Mouse (Mus musculus): Measurements from ENCODE around the gene Hamp2. TPM values are rescaled to one million over a fixed set of nuclear protein-coding genes. Genes with fewer than 3 reads are reported as not detected.
"Not testable (repeated sequence)": the region's sequence is repeated elsewhere in the genome, so short reads cannot be mapped to it uniquely, and the experiment has no call there.

Hamp2 gene
- total and polyA plus RNA-seq, 3 experiments, result 16.6 to 17.4 TPM; not detected in 1

DNA sequence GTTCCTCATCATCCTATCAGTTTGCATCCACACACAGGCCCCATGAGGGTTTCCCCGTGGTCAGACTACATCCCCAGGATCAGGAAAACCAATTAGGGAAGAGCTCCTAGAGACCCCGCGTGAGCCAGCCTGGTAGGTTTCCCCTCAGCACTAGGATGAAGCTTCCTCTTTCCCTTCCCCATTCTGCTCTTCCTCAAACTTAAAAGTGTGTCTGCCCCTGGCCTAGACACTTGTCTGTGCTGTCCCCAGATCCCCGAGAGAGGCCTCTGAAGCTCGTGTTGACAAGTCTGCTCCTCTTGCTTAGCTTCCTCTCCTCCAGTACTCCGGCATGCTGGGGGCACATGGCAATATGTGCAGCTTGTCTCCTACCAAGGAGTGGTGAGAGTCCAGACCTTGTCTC, 29.0 kb upstream of the Hamp2 start:
- no peak for DNase-seq

DNA sequence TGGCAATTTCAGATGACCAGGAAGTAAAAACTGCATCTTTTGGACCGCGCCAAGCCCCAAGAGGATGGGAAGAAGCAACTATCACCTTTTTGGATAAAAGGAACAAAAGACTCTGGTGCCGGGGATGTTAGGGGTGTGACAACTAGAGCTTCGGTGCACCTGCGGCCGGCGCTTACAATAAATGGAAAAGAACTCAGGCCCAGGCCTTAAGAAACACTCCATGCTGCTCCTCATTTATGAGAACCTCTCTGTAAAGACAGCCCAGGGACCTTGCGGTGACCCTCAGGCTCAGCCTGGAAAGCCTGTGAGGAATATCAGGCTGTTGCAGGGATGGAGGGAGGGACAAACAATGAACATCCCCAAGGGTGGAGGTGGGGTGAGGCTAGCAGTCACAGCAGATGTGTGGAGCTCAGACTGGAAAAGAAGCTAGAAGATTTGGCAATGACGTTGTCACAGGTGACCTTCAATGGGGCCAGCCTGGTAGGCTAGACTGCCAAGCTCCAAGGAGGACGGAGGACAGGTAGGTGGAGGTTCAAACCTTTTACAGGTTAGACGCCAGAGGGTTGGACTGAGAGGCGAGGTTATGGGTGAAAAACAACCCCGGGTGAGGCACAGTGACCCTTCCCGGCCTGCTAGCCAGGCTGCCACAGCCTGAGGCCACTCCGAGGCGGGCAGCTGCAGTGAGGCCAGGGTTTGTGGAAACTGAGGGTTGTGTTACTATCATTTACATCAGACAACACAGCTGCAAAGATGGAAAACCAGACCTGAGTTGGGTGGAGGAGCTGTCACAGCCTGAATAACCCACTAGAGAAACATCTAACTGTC, 28.2 kb upstream of the Hamp2 start:
- DNase-seq, result no peak

DNA sequence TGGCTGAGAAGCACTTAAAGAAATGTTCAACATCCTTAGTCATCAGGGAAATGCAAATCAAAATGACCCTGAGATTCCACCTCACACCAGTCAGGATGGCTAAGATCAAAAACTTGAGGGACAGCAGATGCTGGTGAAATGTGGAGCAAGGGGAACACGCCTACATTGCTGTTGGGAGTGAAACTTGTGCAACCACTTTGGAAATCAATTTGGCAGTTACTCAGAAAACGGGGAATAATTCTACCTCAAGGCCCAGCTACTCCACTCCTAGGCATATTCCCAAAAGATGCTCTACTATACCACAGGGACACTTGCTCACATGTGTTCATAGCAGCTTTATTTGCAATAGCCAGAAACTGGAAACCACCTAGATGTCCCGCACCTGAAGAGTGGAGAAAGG, 25.4 kb upstream of the Hamp2 start:
- peak; percentile 51 for DNase-seq

DNA sequence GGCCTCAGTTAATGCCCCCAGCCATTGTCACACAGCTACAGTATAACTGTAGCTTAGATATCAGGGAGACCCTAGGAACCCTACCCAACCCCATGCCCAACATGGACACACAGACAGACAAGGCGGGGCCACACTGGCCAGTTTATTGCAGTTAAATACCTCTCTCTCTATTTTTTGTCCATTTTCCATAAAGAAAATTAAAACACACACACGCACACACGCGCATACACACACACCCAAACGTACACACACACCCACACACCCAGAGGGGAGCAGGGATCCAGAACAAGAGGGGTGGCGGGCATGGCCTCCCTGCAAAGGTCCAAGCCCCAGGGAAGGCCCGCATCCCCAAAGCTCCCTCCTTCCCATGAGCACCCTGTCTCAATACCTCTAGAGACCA, 21.4 kb upstream of the Hamp2 start:
- no peak for DNase-seq

DNA sequence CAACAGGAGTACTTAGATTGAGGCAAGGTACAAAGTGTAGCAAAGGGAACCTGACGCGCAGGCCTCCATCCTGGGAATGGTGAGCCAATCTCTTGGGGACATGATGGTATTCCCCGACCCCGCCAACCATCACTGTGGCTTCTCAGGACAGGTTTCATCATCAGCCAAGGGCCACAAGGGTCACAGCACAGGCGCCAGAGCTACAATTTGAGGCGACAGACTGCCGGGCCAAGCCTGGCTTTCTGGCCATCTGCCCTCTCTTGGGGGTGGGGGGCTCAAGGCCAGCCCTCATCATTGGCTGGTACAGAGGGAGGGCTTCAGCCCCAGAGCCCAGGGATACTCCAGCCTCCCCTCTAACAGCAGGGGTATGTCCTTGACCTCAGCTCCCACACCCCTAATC, 21.0 kb upstream of the Hamp2 start:
- DNase-seq, result peak; percentile 49

DNA sequence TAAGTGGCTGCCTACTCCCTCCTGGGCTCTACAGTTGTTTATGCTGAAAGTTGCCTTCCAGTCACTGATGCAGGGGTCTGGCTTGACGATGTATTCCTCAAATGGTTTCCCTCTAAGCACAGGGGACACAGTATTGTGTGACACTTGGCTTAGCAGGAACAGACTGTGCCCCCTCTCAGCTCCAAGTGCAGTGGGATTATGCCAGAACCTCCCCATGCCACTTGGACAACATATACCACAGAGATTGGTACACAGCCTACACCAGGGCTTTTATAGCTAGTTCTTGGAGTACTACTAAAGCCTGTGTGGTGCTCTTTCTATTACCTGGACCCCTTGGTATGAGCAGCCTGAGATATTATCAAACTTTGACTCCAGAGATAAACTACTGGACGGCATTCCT, 20.2 kb upstream of the Hamp2 start:
- not testable (repeated sequence) for DNase-seq

DNA sequence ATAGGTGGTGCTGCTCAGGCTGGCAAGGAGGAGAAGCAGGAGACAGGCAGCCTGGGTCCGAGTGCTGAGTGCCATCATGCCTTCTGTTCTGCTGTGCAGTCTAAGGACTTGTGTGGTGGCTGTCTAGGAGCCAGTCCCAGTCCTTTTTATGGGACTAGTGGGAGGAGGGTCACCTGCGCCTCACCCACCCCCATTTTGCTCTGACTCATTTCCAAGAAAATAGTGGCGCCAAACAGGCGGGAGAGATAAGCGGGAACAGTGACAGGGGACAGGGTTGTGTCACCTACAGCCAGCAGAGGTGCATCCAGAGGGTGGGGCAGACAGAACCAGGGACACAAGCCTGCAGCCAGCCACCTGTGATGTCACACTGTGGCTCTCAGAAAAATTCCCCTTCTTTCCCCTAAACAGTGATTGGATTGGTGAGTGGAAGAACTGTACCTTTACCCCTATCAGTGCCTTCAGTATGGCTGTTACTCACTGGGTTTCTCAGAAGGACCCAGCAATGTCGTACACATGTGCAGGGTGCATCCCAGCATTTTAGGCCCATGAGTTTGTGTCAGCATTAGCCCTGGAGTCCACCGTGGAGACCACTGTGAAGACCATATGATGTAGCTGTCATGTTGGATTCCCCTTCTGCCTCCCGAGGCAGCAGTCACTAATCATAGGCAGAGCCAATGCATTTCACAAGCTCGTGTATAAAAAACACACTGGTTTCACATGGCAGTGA, 19.6 kb upstream of the Hamp2 start, which contains the start of gene Hamp:
Gene Hamp, minus strand, starts transcription at position 124 of the 727 bp plus-strand sequence.
- no peak for DNase-seq

DNA sequence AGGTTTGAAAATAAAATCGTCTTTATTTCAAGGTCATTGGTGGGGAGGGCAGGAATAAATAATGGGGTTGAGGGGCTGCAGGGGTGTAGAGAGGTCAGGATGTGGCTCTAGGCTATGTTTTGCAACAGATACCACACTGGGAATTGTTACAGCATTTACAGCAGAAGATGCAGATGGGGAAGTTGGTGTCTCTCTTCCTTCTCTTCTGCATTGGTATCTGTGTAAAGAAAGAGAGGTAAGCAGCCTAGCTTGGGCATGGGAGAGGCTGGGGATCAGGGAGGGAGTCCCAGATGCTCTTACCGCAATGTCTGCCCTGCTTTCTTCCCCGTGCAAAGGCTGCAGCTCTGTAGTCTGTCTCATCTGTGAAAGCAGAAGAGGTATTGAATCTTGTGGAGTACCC, 17.9 kb upstream of the Hamp2 start:
- DNase-seq, result not testable (repeated sequence)

DNA sequence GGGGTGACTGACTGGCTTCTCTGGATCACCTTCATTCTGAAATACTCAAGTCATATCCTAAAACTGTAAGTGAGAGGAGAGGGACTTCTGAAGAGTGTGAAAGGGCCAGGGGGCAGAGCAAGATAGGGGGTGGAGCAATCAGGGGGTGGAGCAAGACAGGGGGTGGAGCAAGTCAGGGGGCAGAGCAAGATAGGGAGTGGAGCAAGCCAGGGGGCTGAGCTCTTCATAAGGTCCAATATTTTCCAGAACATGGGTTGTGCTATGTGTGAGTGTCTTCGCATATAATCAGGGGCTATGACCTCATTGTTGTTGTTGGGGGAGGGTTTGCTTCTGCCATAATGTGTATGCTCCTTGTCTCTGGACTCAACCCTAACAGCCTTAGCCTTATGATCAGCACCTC, 15.6 kb upstream of the Hamp2 start:
- not testable (repeated sequence) for DNase-seq

DNA sequence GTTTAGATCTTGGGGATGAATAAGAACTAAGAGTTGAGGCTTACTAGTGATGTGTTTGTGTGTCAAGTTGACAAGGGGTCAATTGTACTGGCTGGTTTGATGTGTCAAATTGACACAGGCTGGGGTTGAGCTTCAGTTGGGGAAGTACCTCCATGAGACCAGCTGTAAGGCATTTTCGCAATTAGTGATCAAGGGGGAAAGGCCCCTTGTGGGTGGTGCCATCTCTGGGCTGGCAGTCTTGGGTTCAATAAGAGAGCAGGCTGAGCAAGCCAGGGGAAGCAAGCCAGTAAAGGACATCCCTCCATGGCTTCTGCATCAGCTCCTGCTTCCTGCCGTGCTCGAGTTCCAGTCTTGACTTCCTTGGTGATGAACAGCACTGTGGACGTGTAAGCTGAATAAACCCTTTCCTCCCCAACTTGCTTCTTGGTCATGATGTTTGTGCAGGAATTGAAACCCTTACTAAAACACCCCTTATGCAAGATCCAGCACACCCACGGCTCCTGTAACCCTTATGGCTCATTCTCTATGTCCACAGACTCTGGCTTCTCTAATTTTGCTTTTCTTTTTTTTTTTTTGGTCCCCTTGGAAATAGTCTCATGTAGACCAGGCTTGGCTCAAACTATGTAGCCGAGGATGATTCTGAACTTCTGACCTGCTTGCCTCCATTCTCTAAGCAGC, 11.1 kb upstream of the Hamp2 start:
- DNase-seq, result not testable (repeated sequence)

DNA sequence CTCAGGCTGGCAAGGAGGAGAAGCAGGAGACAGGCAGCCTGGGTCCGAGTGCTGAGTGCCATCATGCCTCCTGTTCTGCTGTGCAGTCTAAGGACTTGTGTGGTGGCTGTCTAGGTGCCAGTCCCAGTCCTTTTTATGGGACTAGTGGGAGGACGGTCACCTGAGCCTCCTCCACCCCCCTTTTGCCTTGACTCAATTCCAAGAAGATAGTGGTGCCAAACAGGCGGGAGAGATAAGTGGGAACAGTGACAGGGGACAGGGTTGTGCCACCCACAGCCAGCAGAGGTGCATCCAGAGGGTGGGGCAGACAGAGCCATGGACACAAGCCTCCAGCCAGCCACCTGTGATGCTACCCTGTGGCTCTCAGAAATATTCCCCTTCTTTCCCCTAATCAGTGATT, 410 bp downstream of the Hamp2 start:
- DNase-seq, result no peak

DNA sequence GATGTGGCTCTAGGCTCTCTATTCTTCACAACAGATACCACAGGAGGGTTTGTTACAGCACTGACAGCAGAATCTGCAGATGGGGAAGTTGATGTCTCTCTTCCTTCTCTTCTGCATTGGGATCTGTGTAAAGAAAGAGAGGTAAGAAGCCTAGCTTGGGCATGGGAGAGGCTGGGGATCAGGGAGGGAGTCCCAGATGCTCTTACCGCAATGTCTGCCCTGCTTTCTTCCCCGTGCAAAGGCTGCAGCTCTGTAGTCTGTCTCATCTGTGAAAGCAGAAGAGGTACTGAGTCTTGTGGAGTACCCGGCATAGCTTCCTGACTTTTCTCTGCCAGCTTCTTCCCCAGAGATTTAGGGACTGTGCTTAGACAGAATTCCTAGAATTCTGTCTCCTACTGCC, 2.0 kb downstream of the Hamp2 start:
- DNase-seq, result not testable (repeated sequence)

DNA sequence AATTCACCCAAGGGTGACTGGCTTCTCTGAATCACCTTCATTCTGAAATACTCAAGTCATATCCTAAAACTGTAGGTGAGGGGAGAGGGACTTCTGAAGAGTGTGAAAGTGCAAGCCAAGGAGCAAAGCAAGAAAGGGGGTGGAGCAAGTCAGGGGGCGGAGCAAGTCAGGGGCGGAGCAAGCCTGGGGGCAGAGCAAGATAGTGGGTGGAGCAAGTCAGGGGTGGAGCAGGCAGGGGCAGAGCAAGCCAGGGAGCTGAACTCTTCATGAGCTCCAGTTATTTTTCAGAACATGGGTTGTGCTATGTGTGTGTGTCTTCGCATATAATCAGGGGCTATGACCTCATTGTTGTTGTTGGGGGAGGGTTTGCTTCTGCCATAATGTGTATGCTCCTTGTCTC, 4.3 kb downstream of the Hamp2 start:
- DNase-seq, result no peak

DNA sequence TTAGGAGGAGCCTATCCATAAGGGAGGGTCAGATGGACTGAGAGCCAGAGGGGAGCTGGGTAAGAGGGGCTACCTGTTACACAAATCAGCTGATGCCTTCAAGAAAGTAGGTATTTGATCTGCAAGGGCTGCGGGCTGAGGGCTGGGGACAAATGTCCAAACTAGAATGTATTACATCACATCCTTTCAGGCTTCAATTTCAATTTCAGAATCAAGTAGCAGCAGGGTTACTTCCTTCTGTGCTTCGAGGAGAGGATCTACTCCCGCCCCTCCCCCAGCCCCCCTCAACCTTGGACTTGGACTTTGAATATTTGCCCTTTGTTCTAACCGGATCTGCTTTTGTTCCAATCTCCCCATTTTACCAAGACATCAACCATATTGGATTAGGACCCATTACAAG, 7.3 kb downstream of the Hamp2 start:
- no peak for DNase-seq

DNA sequence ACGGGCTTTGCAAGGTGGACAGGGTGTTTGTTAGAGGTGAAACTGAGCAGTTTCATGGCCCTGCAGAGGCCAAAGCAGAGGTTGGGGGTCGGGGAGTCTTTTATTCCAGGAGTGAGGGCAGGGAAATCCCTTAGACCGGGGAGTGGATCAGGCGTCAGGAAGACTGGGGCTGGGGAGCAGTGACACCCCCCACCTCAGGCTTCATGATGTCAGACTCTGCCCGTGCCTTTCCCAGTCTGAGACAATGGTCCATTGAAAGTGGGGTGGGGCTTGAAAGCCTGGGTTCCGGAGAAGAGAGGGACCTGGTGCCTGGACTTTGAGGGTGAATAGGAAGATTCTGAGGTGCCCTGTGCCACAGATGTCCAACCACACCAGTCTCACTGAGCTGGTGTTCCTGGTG, 7.8 kb downstream of the Hamp2 start:
- DNase-seq, result no peak

DNA sequence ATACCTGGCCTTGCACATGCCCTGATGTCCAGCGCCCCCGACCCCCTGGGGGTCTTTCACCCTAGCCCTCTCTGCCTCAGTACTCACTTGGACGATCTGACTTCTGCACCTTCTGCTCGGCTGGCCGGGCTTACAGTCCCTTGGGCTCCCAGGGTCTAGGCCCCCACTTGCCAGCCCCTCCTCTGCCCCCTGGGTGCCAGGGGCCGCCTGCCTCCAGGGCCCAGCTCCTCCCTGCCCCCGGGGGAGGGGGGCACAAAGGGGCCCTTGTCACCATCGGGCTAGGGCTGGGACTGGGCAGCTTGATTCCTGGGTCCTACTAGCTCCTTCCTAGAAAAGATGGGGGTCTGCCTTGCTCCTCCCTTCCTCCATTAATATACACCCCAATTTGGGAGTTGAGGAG, 9.7 kb downstream of the Hamp2 start, which contains the start of gene Mag:
Gene Mag, minus strand, starts transcription at position 142 of the 400 bp plus-strand sequence.
- DNase-seq, result no peak

DNA sequence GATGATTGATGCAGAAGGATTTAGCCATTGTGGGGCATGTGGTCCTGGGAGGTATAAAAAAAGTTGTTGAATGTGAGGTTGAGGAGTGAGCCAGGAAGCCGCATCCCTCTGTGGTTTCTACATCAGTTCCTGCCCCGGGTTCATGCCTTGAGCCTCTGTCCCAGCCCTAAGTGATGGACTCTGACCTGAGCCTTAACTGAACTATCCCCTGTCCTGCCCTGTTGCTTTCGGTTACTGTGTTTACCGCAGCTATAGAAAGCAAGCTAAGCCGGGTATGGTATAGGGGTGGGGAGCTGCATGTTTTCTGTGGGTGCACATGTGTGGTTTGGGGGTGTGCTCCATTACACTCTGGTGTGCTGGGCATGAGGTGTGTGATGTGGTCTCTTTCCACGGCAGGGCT, 14.7 kb downstream of the Hamp2 start:
- DNase-seq, result no peak

DNA sequence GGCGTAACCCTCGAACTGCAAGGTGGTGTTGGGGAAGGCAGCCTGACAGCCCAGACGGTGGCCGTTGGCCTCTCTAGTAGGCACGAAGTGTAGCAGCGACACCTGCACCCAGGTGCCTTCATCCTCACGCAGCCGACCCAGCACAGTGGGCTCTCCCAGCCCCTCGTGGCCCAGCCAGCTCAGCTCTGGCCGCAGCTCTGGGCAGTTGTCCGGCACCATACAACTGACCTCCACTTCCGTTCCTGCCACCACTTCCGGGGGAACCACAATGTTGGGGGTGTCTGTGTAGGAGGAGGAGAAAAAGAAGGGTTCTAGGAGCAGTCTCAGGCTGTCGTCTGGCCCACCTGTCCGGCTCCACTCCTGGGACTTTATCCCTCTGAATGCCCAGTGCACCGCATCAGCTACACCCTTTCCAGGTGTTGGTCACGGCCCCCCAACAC, 15.5 kb downstream of the Hamp2 start:
- no peak for DNase-seq

DNA sequence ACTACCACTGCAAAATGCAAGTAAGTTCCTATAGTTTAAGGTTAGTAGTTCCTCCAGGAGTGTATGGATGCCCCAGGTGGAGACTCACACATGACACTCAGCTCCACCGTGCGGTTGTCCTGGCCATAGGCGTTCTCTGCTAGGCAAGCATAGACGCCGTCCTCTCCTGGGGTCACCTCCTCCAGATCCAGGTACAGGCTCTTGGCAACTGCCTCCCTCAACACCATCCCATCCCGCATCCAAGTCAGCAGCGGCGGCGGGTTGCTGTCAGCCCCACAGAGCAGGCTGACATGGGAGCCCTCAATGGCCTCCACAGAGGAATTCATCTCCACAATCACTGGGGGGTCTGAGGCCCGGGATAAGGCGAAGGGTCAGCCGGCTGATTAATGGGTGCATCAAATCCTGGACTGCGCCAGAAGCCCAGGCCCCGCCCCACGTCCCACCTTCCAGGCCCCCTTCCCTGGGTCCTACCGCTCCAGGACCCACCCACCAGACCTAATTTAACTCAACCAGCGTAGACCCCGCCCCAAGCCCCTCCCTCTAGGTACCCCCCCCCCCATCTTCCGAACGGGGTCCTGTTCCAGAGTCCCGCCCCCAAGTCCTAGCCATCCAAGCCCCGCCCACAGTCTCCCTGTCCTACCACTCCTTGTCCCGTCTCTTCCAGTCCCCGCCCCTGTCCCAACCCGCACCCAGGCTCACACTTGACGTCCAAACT, 16.0 kb downstream of the Hamp2 start:
- no peak for DNase-seq

DNA sequence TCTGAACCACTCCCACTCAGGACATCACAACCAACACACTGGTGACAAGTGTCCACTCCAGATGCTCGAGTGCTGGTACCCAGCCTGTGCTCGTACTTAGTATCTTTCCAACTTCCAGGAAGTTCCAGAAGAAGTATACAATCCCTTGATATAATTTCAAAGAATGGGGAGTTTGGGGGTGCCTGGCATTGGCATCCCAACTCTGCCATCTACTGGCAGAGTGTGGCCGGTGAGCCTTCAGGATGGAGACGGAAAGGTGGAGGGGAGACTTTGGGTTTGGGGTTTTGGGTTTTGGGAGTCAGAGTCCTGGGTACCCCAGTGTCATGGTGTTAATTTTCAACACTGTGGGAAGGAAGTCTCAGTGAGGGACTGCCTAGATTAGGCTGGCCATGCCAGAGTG, 20.4 kb downstream of the Hamp2 start:
- no peak for DNase-seq

DNA sequence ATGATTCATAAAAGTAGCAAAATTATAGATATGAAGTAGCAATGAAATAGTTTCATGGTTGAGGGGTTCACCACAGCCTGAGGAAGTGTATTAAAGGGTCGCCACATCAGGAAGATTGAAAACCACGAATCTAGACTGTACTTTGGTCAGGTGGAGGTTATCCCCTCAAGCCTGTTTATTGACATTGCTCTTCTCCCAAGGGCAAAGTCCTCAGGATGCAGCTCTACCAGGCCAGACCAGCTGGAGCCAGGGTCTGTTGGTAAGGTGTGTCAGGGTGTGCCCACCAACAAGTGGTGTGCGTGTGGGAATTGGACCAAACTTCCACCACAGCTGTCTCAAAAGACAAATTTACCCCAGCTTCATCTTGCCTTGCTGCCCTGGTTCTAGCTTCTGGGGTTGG, 29.3 kb downstream of the Hamp2 start:
- no peak for DNase-seq

DNA sequence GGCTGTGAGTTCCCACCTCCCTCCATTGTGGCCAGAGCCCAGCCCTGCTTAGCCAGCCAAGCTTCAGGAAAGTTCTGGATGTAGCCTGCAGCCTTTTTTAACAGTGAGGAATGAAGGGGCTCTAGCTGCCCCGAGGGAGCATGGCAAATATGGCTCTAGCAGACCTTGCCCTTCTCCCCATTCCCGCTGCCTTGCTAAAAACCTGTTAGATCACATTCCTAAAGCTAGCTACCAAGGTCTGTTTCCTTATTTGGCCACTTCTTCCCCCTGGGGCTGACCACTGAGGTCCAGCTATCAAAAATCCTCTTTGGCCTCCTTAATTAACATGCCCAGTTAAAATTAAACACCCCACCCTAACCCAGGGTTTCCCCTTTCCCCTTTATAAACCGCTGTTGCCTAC, 32.0 kb downstream of the Hamp2 start:
- DNase-seq, result no peak

Measured in adrenal gland, adult 2 months (tissue).